Mouse (Mus musculus): Measurements from ENCODE around the gene Mob3a. TPM values are rescaled to one million over a fixed set of nuclear protein-coding genes. Genes with fewer than 3 reads are reported as not detected.

Gene Mob3a
- polyA plus RNA-seq, 1 experiment from 2014 or later, result 42.3 TPM

DNA sequence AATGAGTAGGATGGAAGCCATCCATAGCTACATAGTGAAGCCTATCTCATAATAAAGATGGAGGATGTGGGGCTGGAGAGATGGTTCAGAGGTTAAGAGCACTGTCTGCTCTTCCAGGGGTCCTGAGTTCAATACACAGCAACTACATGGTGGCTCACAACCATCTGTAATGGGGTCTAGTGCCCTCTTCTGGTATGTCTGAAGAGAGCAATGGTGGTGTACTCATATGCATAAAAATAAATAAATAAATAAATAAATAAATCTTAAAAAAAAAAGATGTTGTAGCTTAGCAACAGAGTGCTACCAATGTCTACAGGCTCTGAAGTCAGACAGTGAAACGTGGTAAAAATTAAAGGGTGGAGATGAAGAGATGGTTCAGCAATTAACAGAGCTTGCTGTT lies 36.9 kb upstream of the Mob3a start:
- Histone ChIP-seq H3K27ac (ENCODE audit: low read length) (no peak overlapping the region), H3K4me3 (ENCODE audit: low read length) (no peak overlapping the region), H3K4me2 (ENCODE audit: low read depth, low read length) (no peak overlapping the region), H3K4me1 (replicated peaks; ENCODE audit: control insufficient read depth, insufficient read depth, low read length) (peaks cover 21% of the 10 kb centered on the region), H3K9ac (ENCODE audit: low read length) (no peak overlapping the region), H3K9me3 (ENCODE audit: control insufficient read depth, low read length) (no peaks in the 10 kb centered on the region), H3K27me3 (ENCODE audit: control insufficient read depth, insufficient read depth, low read depth, low read length) (no peaks in the 10 kb centered on the region), H3K36me3 (ENCODE audit: control insufficient read depth, insufficient read depth, low read length) (no peaks in the 10 kb centered on the region)
- no peak for ATAC-seq (ENCODE audit: low read depth)
- 78% methylated on average over 1 of the region's 1 CpGs for WGBS

DNA sequence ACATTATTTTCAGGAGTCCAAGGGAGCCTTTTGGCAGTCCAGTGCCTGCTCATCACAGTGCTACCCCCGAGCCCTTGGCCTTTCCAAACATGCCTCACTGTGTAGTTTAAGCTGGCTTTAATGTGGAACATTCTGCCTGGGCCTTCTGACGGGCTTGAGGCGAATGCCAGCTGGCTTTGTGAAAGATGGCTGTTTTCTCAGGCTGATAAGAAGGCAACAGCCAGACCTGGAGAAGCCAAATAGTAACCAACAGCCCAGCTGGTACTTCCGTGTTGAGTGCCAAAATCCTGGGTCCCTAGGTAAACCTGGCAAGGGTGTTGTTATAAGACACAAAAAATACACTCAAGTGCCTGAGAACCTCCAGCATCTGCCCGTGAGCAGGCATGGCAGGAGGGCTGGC lies 35.0 kb upstream of the Mob3a start:
- no peaks in the 10 kb centered on the region for H3K9me3 ChIP-seq (ENCODE audit: control insufficient read depth, low read length)
- no peak overlapping the region for H3K9ac ChIP-seq (ENCODE audit: low read length)
- H3K4me3 ChIP-seq (ENCODE audit: low read length), result no peak overlapping the region
- ATAC-seq (ENCODE audit: low read depth), result no peak
- WGBS, result 38% methylated on average over 5 of the region's 5 CpGs
- no peak overlapping the region for H3K27ac ChIP-seq (ENCODE audit: low read length)
- peaks cover 7% of the 10 kb centered on the region; the same call in 1 of the 2 replicates for H3K36me3 ChIP-seq (ENCODE audit: control insufficient read depth, insufficient read depth, low read length)
- no peaks in the 10 kb centered on the region for H3K27me3 ChIP-seq (ENCODE audit: control insufficient read depth, insufficient read depth, low read depth, low read length)
- no peak overlapping the region for H3K4me2 ChIP-seq (ENCODE audit: low read depth, low read length)
- peaks cover 16% of the 10 kb centered on the region for H3K4me1 ChIP-seq (replicated peaks; ENCODE audit: control insufficient read depth, insufficient read depth, low read length)

DNA sequence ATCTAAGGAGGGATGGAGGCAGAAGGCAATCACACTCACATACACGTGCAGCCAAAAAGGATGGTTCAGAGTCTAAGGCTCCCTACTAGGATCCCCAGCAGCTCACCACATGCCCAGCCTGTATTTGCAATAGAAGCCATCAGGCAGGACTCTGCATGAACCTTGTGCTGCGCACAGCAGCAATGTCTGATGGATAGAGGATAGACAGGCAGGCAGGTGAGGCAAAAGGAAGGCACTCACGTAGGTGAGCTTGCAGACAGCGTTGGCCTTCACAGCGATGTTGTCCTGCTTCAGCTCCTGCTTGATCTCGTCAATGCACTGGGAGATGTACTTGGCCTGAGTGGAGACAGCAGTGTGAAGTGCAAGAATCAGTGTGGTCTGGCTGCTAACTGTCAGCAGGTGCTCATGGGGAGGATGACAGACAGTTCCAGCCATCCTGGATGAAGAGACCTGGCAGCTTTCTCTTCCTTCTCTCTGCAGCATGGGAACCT lies 30.9 kb upstream of the Mob3a start:
- no peak overlapping the region for H3K4me3 ChIP-seq (ENCODE audit: low read length)
- H3K36me3 ChIP-seq (ENCODE audit: control insufficient read depth, insufficient read depth, low read length), result peaks cover 34% of the 10 kb centered on the region
- H3K27me3 ChIP-seq (ENCODE audit: control insufficient read depth, insufficient read depth, low read depth, low read length), result no peaks in the 10 kb centered on the region
- 0 out of 2 replicates have a peak, but pooled peaks cover 2% of the 10 kb centered on the region for H3K4me1 ChIP-seq (replicated peaks; ENCODE audit: control insufficient read depth, insufficient read depth, low read length)
- no peak overlapping the region for H3K4me2 ChIP-seq (ENCODE audit: low read depth, low read length)
- H3K9ac ChIP-seq (ENCODE audit: low read length), result no peak overlapping the region
- no peak for ATAC-seq (ENCODE audit: low read depth)
- WGBS, result 85% methylated on average over 6 of the region's 6 CpGs
- H3K27ac ChIP-seq (ENCODE audit: low read length), result no peak overlapping the region
- no peaks in the 10 kb centered on the region for H3K9me3 ChIP-seq (ENCODE audit: control insufficient read depth, low read length)

DNA sequence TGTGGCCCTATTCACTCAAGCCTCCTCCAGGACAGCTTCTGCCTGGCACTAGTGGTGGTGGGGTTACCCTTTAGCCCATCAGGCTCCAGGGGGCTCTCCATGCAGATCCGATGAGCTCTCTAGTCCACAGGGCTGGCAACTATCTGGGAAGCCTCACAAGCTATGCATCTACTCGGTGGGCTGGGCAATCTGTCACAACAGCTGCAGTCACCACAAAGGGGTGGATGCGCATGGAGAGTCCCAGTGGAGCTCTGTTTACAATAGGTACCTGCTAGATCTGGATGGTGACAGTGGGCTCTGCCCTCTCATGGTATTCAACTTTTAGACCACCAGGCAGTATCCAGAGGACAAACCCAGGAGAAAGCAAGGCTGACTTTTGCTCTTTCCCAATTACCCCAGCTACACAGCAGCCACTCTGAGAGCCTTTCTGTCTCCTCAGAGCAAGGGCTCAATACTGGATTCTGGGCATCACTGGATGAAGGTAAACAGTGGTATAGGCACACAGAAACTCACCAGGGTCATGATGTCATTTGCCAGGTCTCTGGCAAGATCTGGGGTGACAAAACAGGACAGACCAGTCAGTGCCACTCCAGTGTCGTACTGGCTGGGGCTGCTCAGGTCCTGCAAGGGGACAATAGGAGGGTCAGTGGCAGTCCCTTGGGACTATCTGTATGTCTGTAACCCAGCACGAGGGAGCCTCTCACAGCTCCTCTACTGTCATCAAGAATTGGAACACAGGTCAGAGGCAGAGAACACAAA lies 25.8 kb upstream of the Mob3a start:
- Histone ChIP-seq H3K4me1 (replicated peaks; ENCODE audit: control insufficient read depth, insufficient read depth, low read length) (no peaks in the 10 kb centered on the region), H3K9ac (ENCODE audit: low read length) (no peak overlapping the region), H3K27me3 (ENCODE audit: control insufficient read depth, insufficient read depth, low read depth, low read length) (no peaks in the 10 kb centered on the region), H3K27ac (ENCODE audit: low read length) (no peak overlapping the region), H3K9me3 (ENCODE audit: control insufficient read depth, low read length) (no peaks in the 10 kb centered on the region), H3K4me3 (ENCODE audit: low read length) (no peak overlapping the region), H3K4me2 (ENCODE audit: low read depth, low read length) (no peak overlapping the region), H3K36me3 (ENCODE audit: control insufficient read depth, insufficient read depth, low read length) (peaks cover 53% of the 10 kb centered on the region)
- WGBS, result 77% methylated on average over 5 of the region's 5 CpGs
- no peak for ATAC-seq (ENCODE audit: low read depth)

DNA sequence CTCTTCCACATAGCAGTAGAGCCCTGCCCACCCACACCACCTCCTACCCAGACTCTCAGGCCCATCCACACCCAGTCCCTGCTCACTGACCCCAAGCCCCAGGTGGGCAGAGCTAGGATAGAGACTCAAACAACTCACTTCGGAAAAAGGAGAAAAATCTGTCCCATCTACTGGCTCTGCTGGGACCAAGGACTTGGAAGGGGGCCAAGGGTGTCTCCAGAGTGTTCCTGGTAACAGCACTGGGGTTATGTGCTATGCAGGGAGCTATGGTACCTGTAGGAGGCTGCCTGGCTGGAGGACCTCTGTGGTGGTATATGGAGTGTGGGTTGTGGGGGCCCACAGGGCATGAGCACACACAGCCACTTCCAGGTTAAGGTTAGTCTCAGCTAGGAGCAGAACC lies 15.5 kb upstream of the Mob3a start:
- ATAC-seq (ENCODE audit: low read depth), result no peak
- Histone ChIP-seq H3K27me3 (ENCODE audit: control insufficient read depth, insufficient read depth, low read depth, low read length) (no peaks in the 10 kb centered on the region), H3K4me3 (ENCODE audit: low read length) (no peak overlapping the region), H3K9ac (ENCODE audit: low read length) (no peak overlapping the region), H3K4me2 (ENCODE audit: low read depth, low read length) (no peak overlapping the region), H3K36me3 (ENCODE audit: control insufficient read depth, insufficient read depth, low read length) (peaks cover 72% of the 10 kb centered on the region), H3K9me3 (ENCODE audit: control insufficient read depth, low read length) (no peaks in the 10 kb centered on the region), H3K4me1 (replicated peaks; ENCODE audit: control insufficient read depth, insufficient read depth, low read length) (no peaks in the 10 kb centered on the region), H3K27ac (ENCODE audit: low read length) (no peak overlapping the region)
- 71% methylated on average over 1 of the region's 1 CpGs for WGBS

DNA sequence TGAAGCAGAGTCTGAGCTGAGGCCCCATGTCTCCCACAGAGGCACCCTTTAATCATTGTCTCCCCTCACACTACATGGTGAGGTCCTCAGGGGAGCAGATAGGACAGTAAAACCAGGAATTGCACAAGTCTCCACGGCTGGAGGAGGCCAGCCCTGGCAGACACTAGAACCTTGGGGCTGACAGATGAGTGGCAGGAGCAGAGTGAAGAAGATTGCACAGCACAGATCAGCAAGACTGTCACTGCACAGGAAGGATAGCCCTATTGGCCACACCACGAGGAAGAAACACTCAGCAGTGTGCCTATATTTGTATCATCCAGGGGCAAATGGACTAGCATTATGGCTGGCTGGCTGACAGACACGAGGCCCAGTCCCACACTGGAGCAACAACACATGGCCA lies 9.1 kb upstream of the Mob3a start:
- ATAC-seq (ENCODE audit: low read depth), result no peak
- Histone ChIP-seq H3K4me2 (ENCODE audit: low read depth, low read length) (no peak overlapping the region), H3K9ac (ENCODE audit: low read length) (no peak overlapping the region), H3K4me3 (ENCODE audit: low read length) (no peak overlapping the region), H3K27ac (ENCODE audit: low read length) (no peak overlapping the region), H3K9me3 (ENCODE audit: control insufficient read depth, low read length) (no peaks in the 10 kb centered on the region), H3K4me1 (replicated peaks; ENCODE audit: control insufficient read depth, insufficient read depth, low read length) (no peaks in the 10 kb centered on the region), H3K27me3 (ENCODE audit: control insufficient read depth, insufficient read depth, low read depth, low read length) (no peaks in the 10 kb centered on the region), H3K36me3 (ENCODE audit: control insufficient read depth, insufficient read depth, low read length) (peaks cover 69% of the 10 kb centered on the region)
- 75% methylated on average over 3 of the region's 3 CpGs for WGBS

DNA sequence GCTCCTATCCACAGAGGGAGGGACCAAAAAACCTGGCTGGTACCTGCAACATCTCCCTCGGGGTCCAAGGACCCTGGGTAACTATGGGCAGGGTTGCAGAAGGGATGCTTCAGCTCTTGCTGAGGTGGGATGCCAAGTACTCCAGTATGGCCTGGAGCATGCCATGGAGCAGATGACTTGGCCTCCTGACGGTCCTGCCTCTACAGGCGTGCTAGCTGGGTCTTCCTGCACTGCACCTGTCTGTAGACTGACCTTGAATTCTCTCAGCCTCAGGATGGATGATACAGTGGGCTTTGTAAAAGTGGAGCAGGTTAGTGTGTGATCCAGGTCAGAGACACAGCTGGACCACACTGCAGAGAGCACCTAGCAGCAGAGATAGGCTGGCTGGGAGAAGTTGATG lies 3.7 kb upstream of the Mob3a start:
- no peak overlapping the region for H3K9ac ChIP-seq (ENCODE audit: low read length)
- 70% methylated on average over 3 of the region's 3 CpGs for WGBS
- peaks cover 26% of the 10 kb centered on the region for H3K36me3 ChIP-seq (ENCODE audit: control insufficient read depth, insufficient read depth, low read length)
- H3K4me2 ChIP-seq (ENCODE audit: low read depth, low read length), result no peak overlapping the region
- H3K9me3 ChIP-seq (ENCODE audit: control insufficient read depth, low read length), result no peaks in the 10 kb centered on the region
- no peak overlapping the region for H3K4me3 ChIP-seq (ENCODE audit: low read length)
- H3K27me3 ChIP-seq (ENCODE audit: control insufficient read depth, insufficient read depth, low read depth, low read length), result no peaks in the 10 kb centered on the region
- no peak for ATAC-seq (ENCODE audit: low read depth)
- H3K27ac ChIP-seq (ENCODE audit: low read length), result no peak overlapping the region
- peaks cover 18% of the 10 kb centered on the region for H3K4me1 ChIP-seq (replicated peaks; ENCODE audit: control insufficient read depth, insufficient read depth, low read length)

DNA sequence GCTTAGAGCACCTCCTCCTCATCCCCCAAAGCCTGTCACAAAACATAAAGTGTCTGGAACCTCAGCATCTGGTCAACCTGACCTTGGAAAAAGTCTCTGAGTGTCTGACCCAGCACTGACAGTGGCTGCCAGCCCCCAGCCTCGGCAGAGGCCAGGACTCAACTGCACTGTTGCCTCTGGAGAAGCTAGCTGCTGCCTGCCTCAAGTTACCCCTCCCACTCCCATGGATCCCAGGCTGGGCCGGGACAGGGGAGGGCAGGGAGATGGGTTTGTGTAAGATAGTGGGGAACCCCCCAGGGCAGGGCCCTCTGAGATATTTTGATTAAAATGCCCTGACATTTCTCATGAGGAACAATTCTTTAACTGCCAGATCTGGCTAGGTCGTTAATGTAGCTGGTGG lies 3.3 kb upstream of the Mob3a start:
- H3K9ac ChIP-seq (ENCODE audit: low read length), result no peak overlapping the region
- H3K4me3 ChIP-seq (ENCODE audit: low read length), result no peak overlapping the region
- 51% methylated on average over 3 of the region's 3 CpGs for WGBS
- no peak overlapping the region for H3K4me2 ChIP-seq (ENCODE audit: low read depth, low read length)
- no peaks in the 10 kb centered on the region for H3K27me3 ChIP-seq (ENCODE audit: control insufficient read depth, insufficient read depth, low read depth, low read length)
- H3K36me3 ChIP-seq (ENCODE audit: control insufficient read depth, insufficient read depth, low read length), result peaks cover 26% of the 10 kb centered on the region
- no peaks in the 10 kb centered on the region for H3K9me3 ChIP-seq (ENCODE audit: control insufficient read depth, low read length)
- peaks cover 22% of the 10 kb centered on the region for H3K4me1 ChIP-seq (replicated peaks; ENCODE audit: control insufficient read depth, insufficient read depth, low read length)
- H3K27ac ChIP-seq (ENCODE audit: low read length), result no peak overlapping the region
- ATAC-seq (ENCODE audit: low read depth), result no peak

DNA sequence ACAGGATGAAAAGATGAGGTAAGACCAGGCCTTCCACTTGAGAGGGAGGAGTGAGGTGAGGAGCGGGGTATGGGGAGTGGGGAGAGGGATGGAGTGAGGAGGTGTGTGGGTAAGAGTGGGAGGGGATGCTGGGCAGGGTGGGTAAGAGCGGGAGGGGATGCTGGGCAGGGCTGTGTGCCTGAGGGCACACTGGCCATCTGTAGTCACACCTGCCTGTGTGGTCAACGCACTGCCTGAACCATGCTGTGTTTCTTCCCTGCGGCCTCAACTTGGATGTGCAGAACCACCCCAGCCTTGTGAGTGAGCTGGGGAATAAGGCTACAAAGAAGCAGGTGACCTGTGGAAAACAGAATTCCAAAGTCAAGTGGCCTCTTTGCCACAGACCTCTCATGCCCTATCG lies 2.6 kb upstream of the Mob3a start:
- Histone ChIP-seq H3K9me3 (ENCODE audit: control insufficient read depth, low read length) (no peaks in the 10 kb centered on the region), H3K4me3 (ENCODE audit: low read length) (no peak overlapping the region), H3K36me3 (ENCODE audit: control insufficient read depth, insufficient read depth, low read length) (peaks cover 22% of the 10 kb centered on the region), H3K4me1 (replicated peaks; ENCODE audit: control insufficient read depth, insufficient read depth, low read length) (peaks cover 26% of the 10 kb centered on the region), H3K9ac (ENCODE audit: low read length) (no peak overlapping the region), H3K4me2 (ENCODE audit: low read depth, low read length) (no peak overlapping the region), H3K27ac (ENCODE audit: low read length) (no peak overlapping the region), H3K27me3 (ENCODE audit: control insufficient read depth, insufficient read depth, low read depth, low read length) (no peaks in the 10 kb centered on the region)
- 80% methylated on average over 5 of the region's 5 CpGs for whole genome bisulfite sequencing
- ATAC-seq (ENCODE audit: low read depth), result no peak

All from lung, embryonic 16.5 days (tissue).